Mouse (Mus musculus): ENCODE data around the gene Dcst2. TPM values are rescaled to one million over a fixed set of nuclear protein-coding genes. Genes with fewer than 3 reads are reported as not detected.
A peak's percentile ranks its signal among the peaks of the same experiment; 100 is the strongest.

Gene Dcst2
- total RNA-seq, 1 experiment from 2014 or later: not detected

GRCm38 (mm10) chr3:89355512-89355902 lies 6.3 kb upstream of the Dcst2 start:
- no peak for ATAC-seq (replicated peaks; ENCODE audit: low read depth, poor library complexity, severe bottlenecking)

- ATAC-seq (replicated peaks; ENCODE audit: low read depth, poor library complexity, severe bottlenecking): no peak
These were observed 5.7 kb upstream of the Dcst2 start for GRCm38 (mm10) chr3:89356029-89356428.

- no peak for ATAC-seq (replicated peaks; ENCODE audit: low read depth, poor library complexity, severe bottlenecking)
These were observed 2.1 kb upstream of the Dcst2 start for GRCm38 (mm10) chr3:89359630-89360029.

- peak; percentile 76 for ATAC-seq (replicated peaks; ENCODE audit: low read depth, poor library complexity, severe bottlenecking)
These were observed 1.5 kb upstream of the Dcst2 start for GRCm38 (mm10) chr3:89360237-89360636.

GRCm38 (mm10) chr3:89364631-89365030 lies 2.9 kb downstream of the Dcst2 start:
- ATAC-seq (replicated peaks; ENCODE audit: low read depth, poor library complexity, severe bottlenecking): no peak

GRCm38 (mm10) chr3:89365153-89365485 lies 3.3 kb downstream of the Dcst2 start, which contains the start of gene Dcst1:
Gene Dcst1, minus strand, starts transcription at chr3:89365253.
- ATAC-seq (replicated peaks; ENCODE audit: low read depth, poor library complexity, severe bottlenecking): no peak

GRCm38 (mm10) chr3:89365486-89366414 lies 4.0 kb downstream of the Dcst2 start:
- no peak for ATAC-seq (replicated peaks; ENCODE audit: low read depth, poor library complexity, severe bottlenecking)

GRCm38 (mm10) chr3:89367338-89367737 lies 5.6 kb downstream of the Dcst2 start:
- ATAC-seq (replicated peaks; ENCODE audit: low read depth, poor library complexity, severe bottlenecking): no peak

GRCm38 (mm10) chr3:89373581-89374231 lies 11.9 kb downstream of the Dcst2 start:
- no peak for ATAC-seq (replicated peaks; ENCODE audit: low read depth, poor library complexity, severe bottlenecking)

- ATAC-seq (replicated peaks; ENCODE audit: low read depth, poor library complexity, severe bottlenecking): no peak
These were observed 16.1 kb downstream of the Dcst2 start for GRCm38 (mm10) chr3:89377831-89378230.

GRCm38 (mm10) chr3:89378394-89379067 lies 16.8 kb downstream of the Dcst2 start:
- peak; percentile 84 for ATAC-seq (replicated peaks; ENCODE audit: low read depth, poor library complexity, severe bottlenecking)

- ATAC-seq (replicated peaks; ENCODE audit: low read depth, poor library complexity, severe bottlenecking): no peak
These were observed 17.8 kb downstream of the Dcst2 start for GRCm38 (mm10) chr3:89379388-89380131.

- ATAC-seq (replicated peaks; ENCODE audit: low read depth, poor library complexity, severe bottlenecking): no peak
These were observed 18.5 kb downstream of the Dcst2 start for GRCm38 (mm10) chr3:89380291-89380690.

GRCm38 (mm10) chr3:89380711-89381110 lies 18.9 kb downstream of the Dcst2 start:
- ATAC-seq (replicated peaks; ENCODE audit: low read depth, poor library complexity, severe bottlenecking): no peak

GRCm38 (mm10) chr3:89381233-89381632 lies 19.5 kb downstream of the Dcst2 start:
- ATAC-seq (replicated peaks; ENCODE audit: low read depth, poor library complexity, severe bottlenecking): no peak

GRCm38 (mm10) chr3:89382033-89382882 lies 20.5 kb downstream of the Dcst2 start:
- ATAC-seq (replicated peaks; ENCODE audit: low read depth, poor library complexity, severe bottlenecking): no peak

- ATAC-seq (replicated peaks; ENCODE audit: low read depth, poor library complexity, severe bottlenecking): no peak
These were observed 21.2 kb downstream of the Dcst2 start for GRCm38 (mm10) chr3:89382950-89383349.

GRCm38 (mm10) chr3:89383651-89384255 lies 22.0 kb downstream of the Dcst2 start:
- ATAC-seq (replicated peaks; ENCODE audit: low read depth, poor library complexity, severe bottlenecking): no peak

Data from common myeloid progenitor, adult 5-6 weeks (primary cell).